Mouse (Mus musculus): Measurements from ENCODE around the gene 3110082I17Rik. TPM values are rescaled to one million over a fixed set of nuclear protein-coding genes. Genes with fewer than 3 reads are reported as not detected.
A peak's percentile ranks its signal among the peaks of the same experiment; 100 is the strongest.

The 3110082I17Rik gene
- polyA plus RNA-seq, 1 experiment = 6.2 TPM

DNA sequence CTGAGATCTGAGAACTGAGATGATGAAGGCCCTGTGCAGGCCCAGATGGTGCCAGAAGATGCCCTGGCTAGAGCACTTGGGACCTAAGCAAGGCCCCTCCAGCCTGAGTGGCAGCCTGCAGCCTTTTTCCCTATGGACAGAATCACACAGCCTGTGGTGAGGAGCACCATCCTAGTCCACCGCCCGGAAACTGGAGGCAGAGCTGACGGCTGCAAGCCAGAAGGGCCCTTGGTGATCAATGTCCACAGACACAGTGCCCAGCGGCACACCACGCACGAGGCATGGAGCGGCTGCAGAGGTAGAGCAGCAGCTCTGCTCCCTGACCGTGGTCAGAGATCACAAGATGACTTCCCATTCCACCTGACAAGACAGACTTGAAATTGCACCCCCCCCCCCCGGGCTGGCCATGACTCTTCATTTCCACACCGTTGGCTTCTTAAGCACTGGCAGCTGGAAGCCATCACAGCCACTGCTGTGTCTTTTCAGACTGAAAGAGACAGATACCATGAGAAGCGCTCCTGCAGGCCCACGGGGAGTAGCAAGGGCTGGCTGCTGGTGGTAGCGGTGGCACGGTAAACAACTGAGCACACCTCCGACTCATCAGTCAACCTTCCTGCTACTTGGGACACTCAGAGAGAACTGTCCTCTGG is 48.5 kb downstream of the 3110082I17Rik start:
- Histone ChIP-seq H3K36me3 (ENCODE audit: control insufficient read depth, insufficient read depth, low read length) (no peaks in the 10 kb centered on the region), H3K4me3 (ENCODE audit: low read depth, low read length) (no peak overlapping the region), H3K27ac (ENCODE audit: insufficient read depth, low read depth, low read length) (no peak overlapping the region), H3K27me3 (ENCODE audit: control insufficient read depth, insufficient read depth, low read length) (no peaks in the 10 kb centered on the region), H3K4me1 (ENCODE audit: control insufficient read depth, insufficient read depth, insufficient read length, low read length) (peaks cover 11% of the 10 kb centered on the region)
- 86% methylated on average over 15 of the region's 15 CpGs for WGBS
- TF ChIP-seq CTCF (IDR thresholded peaks at IDR 0.05; ENCODE audit: extremely low read depth, insufficient read length, insufficient replicate concordance, low read depth, low read length) (no peak), POLR2A (IDR thresholded peaks at IDR 0.05; ENCODE audit: low read depth, low read length) (no peak)

- 93% methylated on average over 6 of the region's 6 CpGs for WGBS
- Histone ChIP-seq H3K4me3 (ENCODE audit: low read depth, low read length) (no peak overlapping the region), H3K4me1 (ENCODE audit: control insufficient read depth, insufficient read depth, insufficient read length, low read length) (peaks cover 11% of the 10 kb centered on the region), H3K27ac (ENCODE audit: insufficient read depth, low read depth, low read length) (no peak overlapping the region), H3K27me3 (ENCODE audit: control insufficient read depth, insufficient read depth, low read length) (no peaks in the 10 kb centered on the region), H3K36me3 (ENCODE audit: control insufficient read depth, insufficient read depth, low read length) (no peaks in the 10 kb centered on the region)
- no peak for TF ChIP-seq CTCF (IDR thresholded peaks at IDR 0.05; ENCODE audit: extremely low read depth, insufficient read length, insufficient replicate concordance, low read depth, low read length)
- TF ChIP-seq POLR2A (IDR thresholded peaks at IDR 0.05; ENCODE audit: low read depth, low read length) = no peak
Observed at GRCm38 (mm10) chr5:139411117-139411516, 49.2 kb downstream of the 3110082I17Rik start.

- WGBS = 89% methylated on average over 4 of the region's 4 CpGs
- no peak for TF ChIP-seq CTCF (IDR thresholded peaks at IDR 0.05; ENCODE audit: extremely low read depth, insufficient read length, insufficient replicate concordance, low read depth, low read length)
- TF ChIP-seq POLR2A (IDR thresholded peaks at IDR 0.05; ENCODE audit: low read depth, low read length) = no peak
- H3K27ac ChIP-seq (ENCODE audit: insufficient read depth, low read depth, low read length) = peak overlapping the region; percentile 65
Observed at GRCm38 (mm10) chr5:139410056-139410455, 50.3 kb downstream of the 3110082I17Rik start.

DNA sequence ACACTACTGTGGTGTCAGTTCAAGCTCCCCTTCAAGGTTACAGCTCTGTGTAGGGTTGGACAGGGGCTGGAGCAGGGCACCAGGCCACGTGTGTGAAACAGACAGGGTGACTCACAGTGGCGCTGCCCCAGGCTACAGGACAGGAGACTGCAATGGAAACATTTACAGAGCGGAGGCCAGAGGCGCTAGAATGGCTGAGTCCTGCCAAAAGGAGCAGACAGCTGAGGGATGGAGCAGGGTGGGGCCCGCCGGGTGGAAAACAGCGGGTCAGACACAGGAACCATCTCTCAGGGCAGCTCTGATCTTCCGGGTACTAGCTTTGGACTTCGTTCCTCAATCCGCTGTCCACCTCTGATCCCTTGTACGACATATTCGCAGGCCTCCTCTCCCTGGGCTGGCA is 50.9 kb downstream of the 3110082I17Rik start:
- H3K4me3 ChIP-seq (ENCODE audit: low read depth, low read length) = no peak overlapping the region
- TF ChIP-seq CTCF (IDR thresholded peaks at IDR 0.05; ENCODE audit: extremely low read depth, insufficient read length, insufficient replicate concordance, low read depth, low read length) = no peak
- TF ChIP-seq POLR2A (IDR thresholded peaks at IDR 0.05; ENCODE audit: low read depth, low read length) = no peak
- peak overlapping the region; percentile 65 for H3K27ac ChIP-seq (ENCODE audit: insufficient read depth, low read depth, low read length)
- H3K4me1 ChIP-seq (ENCODE audit: control insufficient read depth, insufficient read depth, insufficient read length, low read length) = peaks cover 11% of the 10 kb centered on the region
- no peaks in the 10 kb centered on the region for H3K27me3 ChIP-seq (ENCODE audit: control insufficient read depth, insufficient read depth, low read length)
- 14% methylated on average over 12 of the region's 12 CpGs for WGBS
- H3K36me3 ChIP-seq (ENCODE audit: control insufficient read depth, insufficient read depth, low read length) = no peaks in the 10 kb centered on the region

More at GRCm38 (mm10) chr5:139410056-139410455, 50.3 kb downstream of the 3110082I17Rik start:
- Histone ChIP-seq H3K4me1 (ENCODE audit: control insufficient read depth, insufficient read depth, insufficient read length, low read length) (peaks cover 11% of the 10 kb centered on the region), H3K4me3 (ENCODE audit: low read depth, low read length) (no peak overlapping the region), H3K27me3 (ENCODE audit: control insufficient read depth, insufficient read depth, low read length) (no peaks in the 10 kb centered on the region), H3K36me3 (ENCODE audit: control insufficient read depth, insufficient read depth, low read length) (no peaks in the 10 kb centered on the region)

DNA sequence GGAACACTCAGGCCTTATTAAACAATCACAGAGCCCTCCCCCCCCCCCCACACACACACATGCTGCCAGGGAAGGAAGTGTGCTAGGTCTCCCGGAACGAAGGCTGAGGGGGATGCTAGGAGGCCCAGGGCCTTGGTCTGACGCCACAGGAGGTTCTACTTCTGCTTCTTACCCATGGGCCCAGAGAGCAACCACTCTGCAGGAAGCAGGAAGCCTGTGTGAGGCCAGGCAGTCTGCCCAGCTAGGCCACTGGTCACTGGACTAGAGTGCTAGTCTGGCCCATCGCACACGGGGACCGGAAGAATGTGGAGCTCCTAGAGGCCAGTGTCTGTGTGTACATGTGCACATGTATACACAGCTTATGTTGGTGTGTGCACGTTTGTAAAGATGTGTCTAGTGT is 51.8 kb downstream of the 3110082I17Rik start:
- Histone ChIP-seq H3K4me3 (ENCODE audit: low read depth, low read length) (peak overlapping the region; percentile 41), H3K4me1 (ENCODE audit: control insufficient read depth, insufficient read depth, insufficient read length, low read length) (peaks cover 11% of the 10 kb centered on the region), H3K27me3 (ENCODE audit: control insufficient read depth, insufficient read depth, low read length) (no peaks in the 10 kb centered on the region), H3K36me3 (ENCODE audit: control insufficient read depth, insufficient read depth, low read length) (no peaks in the 10 kb centered on the region), H3K27ac (ENCODE audit: insufficient read depth, low read depth, low read length) (peak overlapping the region; percentile 63; the same call in 1 of the 2 replicates)
- 78% methylated on average over 7 of the region's 7 CpGs for WGBS
- no peak for TF ChIP-seq POLR2A (IDR thresholded peaks at IDR 0.05; ENCODE audit: low read depth, low read length)
- TF ChIP-seq CTCF (IDR thresholded peaks at IDR 0.05; ENCODE audit: extremely low read depth, insufficient read length, insufficient replicate concordance, low read depth, low read length) = no peak

GRCm38 (mm10) chr5:139407121-139407885 is 53.0 kb downstream of the 3110082I17Rik start:
- H3K4me3 ChIP-seq (ENCODE audit: low read depth, low read length) = peak overlapping the region; percentile 41
- no peaks in the 10 kb centered on the region for H3K27me3 ChIP-seq (ENCODE audit: control insufficient read depth, insufficient read depth, low read length)
- no peak for TF ChIP-seq POLR2A (IDR thresholded peaks at IDR 0.05; ENCODE audit: low read depth, low read length)
- no peak for TF ChIP-seq CTCF (IDR thresholded peaks at IDR 0.05; ENCODE audit: extremely low read depth, insufficient read length, insufficient replicate concordance, low read depth, low read length)
- 82% methylated on average over 14 of the region's 14 CpGs for WGBS
- peak overlapping the region; percentile 63; the same call in 1 of the 2 replicates for H3K27ac ChIP-seq (ENCODE audit: insufficient read depth, low read depth, low read length)
- H3K4me1 ChIP-seq (ENCODE audit: control insufficient read depth, insufficient read depth, insufficient read length, low read length) = peaks cover 11% of the 10 kb centered on the region
- no peaks in the 10 kb centered on the region for H3K36me3 ChIP-seq (ENCODE audit: control insufficient read depth, insufficient read depth, low read length)

DNA sequence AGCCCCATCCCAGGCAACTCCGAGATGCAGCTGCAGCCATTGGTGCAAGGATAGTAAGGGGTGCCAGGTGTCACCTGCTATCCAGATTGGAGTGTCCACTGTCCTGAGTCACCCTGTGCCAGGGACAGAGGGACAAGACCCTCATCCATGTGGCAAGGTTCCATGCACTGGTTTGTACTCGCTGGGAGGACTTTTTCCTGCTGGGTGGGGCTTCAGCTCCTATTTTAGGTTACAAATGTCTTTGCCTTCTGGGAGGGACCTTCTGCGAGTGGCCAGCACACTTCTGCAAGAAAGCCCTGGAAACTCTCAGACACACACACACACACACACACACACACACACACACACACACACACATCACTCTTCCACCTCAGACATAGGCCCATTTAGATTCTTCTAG is 54.4 kb downstream of the 3110082I17Rik start:
- no peaks in the 10 kb centered on the region for H3K36me3 ChIP-seq (ENCODE audit: control insufficient read depth, insufficient read depth, low read length)
- H3K27me3 ChIP-seq (ENCODE audit: control insufficient read depth, insufficient read depth, low read length) = no peaks in the 10 kb centered on the region
- peak overlapping the region; percentile 38 for H3K4me3 ChIP-seq (ENCODE audit: low read depth, low read length)
- no peak for TF ChIP-seq POLR2A (IDR thresholded peaks at IDR 0.05; ENCODE audit: low read depth, low read length)
- TF ChIP-seq CTCF (IDR thresholded peaks at IDR 0.05; ENCODE audit: extremely low read depth, insufficient read length, insufficient replicate concordance, low read depth, low read length) = no peak
- H3K27ac ChIP-seq (ENCODE audit: insufficient read depth, low read depth, low read length) = peak overlapping the region; percentile 55
- WGBS = 70% methylated on average over 3 of the region's 3 CpGs
- peaks cover 11% of the 10 kb centered on the region for H3K4me1 ChIP-seq (ENCODE audit: control insufficient read depth, insufficient read depth, insufficient read length, low read length)
